Mouse (Mus musculus): ENCODE measurements around the gene Dntt. TPM values are rescaled to one million over a fixed set of nuclear protein-coding genes. Genes with fewer than 3 reads are reported as not detected.

The Dntt gene
- polyA plus RNA-seq, 1 experiment from 2014 or later = not detected

- Histone ChIP-seq H3K4me1 (peaks cover 12% of the 10 kb centered on the region), H3K27ac (replicated peaks) (no peak overlapping the region), H3K36me3 (no peaks in the 10 kb centered on the region), H3K9me3 (replicated peaks) (no peaks in the 10 kb centered on the region), H3K27me3 (ENCODE audit: low read depth, poor library complexity, severe bottlenecking) (peaks cover 48% of the 10 kb centered on the region), H3K4me3 (no peak overlapping the region)
- DNase-seq (ENCODE audit: low spot score) = peak; percentile 72
- WGBS = 13% methylated on average over 2 of the region's 2 CpGs
These were observed 57.6 kb downstream of the Dntt start for GRCm38 (mm10) chr19:41086700-41087099.

GRCm38 (mm10) chr19:41087901-41088300, 58.8 kb downstream of the Dntt start:
- Histone ChIP-seq H3K9me3 (replicated peaks) (no peaks in the 10 kb centered on the region), H3K27me3 (ENCODE audit: low read depth, poor library complexity, severe bottlenecking) (peaks cover 54% of the 10 kb centered on the region), H3K4me3 (no peak overlapping the region), H3K4me1 (peaks cover 6% of the 10 kb centered on the region), H3K27ac (replicated peaks) (no peak overlapping the region), H3K36me3 (no peaks in the 10 kb centered on the region)
- DNase-seq (ENCODE audit: low spot score) = no peak
- whole genome bisulfite sequencing = 64% methylated on average over 4 of the region's 4 CpGs

- Histone ChIP-seq H3K27me3 (ENCODE audit: low read depth, poor library complexity, severe bottlenecking) (peaks cover 52% of the 10 kb centered on the region), H3K4me3 (no peak overlapping the region), H3K9me3 (replicated peaks) (no peaks in the 10 kb centered on the region), H3K36me3 (no peaks in the 10 kb centered on the region), H3K27ac (replicated peaks) (no peak overlapping the region), H3K4me1 (peaks cover 6% of the 10 kb centered on the region)
- 48% methylated on average over 18 of the region's 18 CpGs for WGBS
- no peak for DNase-seq (ENCODE audit: low spot score)
These were observed 59.4 kb downstream of the Dntt start for GRCm38 (mm10) chr19:41088491-41088890.

- H3K4me3 ChIP-seq = no peak overlapping the region
- peaks cover 6% of the 10 kb centered on the region for H3K4me1 ChIP-seq
- DNase-seq (ENCODE audit: low spot score) = peak; percentile 70
- H3K36me3 ChIP-seq = no peaks in the 10 kb centered on the region
- peaks cover 52% of the 10 kb centered on the region for H3K27me3 ChIP-seq (ENCODE audit: low read depth, poor library complexity, severe bottlenecking)
- 13% methylated on average over 5 of the region's 5 CpGs for WGBS
- H3K9me3 ChIP-seq (replicated peaks) = no peaks in the 10 kb centered on the region
- no peak overlapping the region for H3K27ac ChIP-seq (replicated peaks)
These were observed 60.8 kb downstream of the Dntt start for GRCm38 (mm10) chr19:41089833-41090232.

GRCm38 (mm10) chr19:41091901-41092300, 62.8 kb downstream of the Dntt start:
- Histone ChIP-seq H3K4me3 (no peak overlapping the region), H3K9me3 (replicated peaks) (no peaks in the 10 kb centered on the region), H3K27me3 (ENCODE audit: low read depth, poor library complexity, severe bottlenecking) (peaks cover 51% of the 10 kb centered on the region), H3K36me3 (no peaks in the 10 kb centered on the region), H3K4me1 (peaks cover 11% of the 10 kb centered on the region), H3K27ac (replicated peaks) (no peak overlapping the region)
- no peak for DNase-seq (ENCODE audit: low spot score)
- 88% methylated on average over 2 of the region's 2 CpGs for WGBS

- no peaks in the 10 kb centered on the region for H3K36me3 ChIP-seq
- H3K4me3 ChIP-seq = no peak overlapping the region
- DNase-seq (ENCODE audit: low spot score) = no peak
- no peak overlapping the region for H3K27ac ChIP-seq (replicated peaks)
- no peaks in the 10 kb centered on the region for H3K9me3 ChIP-seq (replicated peaks)
- H3K4me1 ChIP-seq = peaks cover 23% of the 10 kb centered on the region
- peaks cover 34% of the 10 kb centered on the region; the same call in 1 of the 2 replicates for H3K27me3 ChIP-seq (ENCODE audit: low read depth, poor library complexity, severe bottlenecking)
- 53% methylated on average over 4 of the region's 4 CpGs for WGBS
These were observed 68.0 kb downstream of the Dntt start for GRCm38 (mm10) chr19:41097038-41097437.

- H3K36me3 ChIP-seq = no peaks in the 10 kb centered on the region
- no peak for DNase-seq (ENCODE audit: low spot score)
- H3K4me1 ChIP-seq = peaks cover 23% of the 10 kb centered on the region
- WGBS = 94% methylated on average over 7 of the region's 7 CpGs
- peaks cover 38% of the 10 kb centered on the region for H3K27me3 ChIP-seq (ENCODE audit: low read depth, poor library complexity, severe bottlenecking)
- no peak overlapping the region for H3K4me3 ChIP-seq
- no peak overlapping the region for H3K27ac ChIP-seq (replicated peaks)
- no peaks in the 10 kb centered on the region for H3K9me3 ChIP-seq (replicated peaks)
These were observed 71.8 kb downstream of the Dntt start for GRCm38 (mm10) chr19:41100863-41101262.

- WGBS = 91% methylated on average over 8 of the region's 8 CpGs
- Histone ChIP-seq H3K36me3 (no peaks in the 10 kb centered on the region), H3K9me3 (replicated peaks) (no peaks in the 10 kb centered on the region), H3K27ac (replicated peaks) (no peak overlapping the region), H3K4me3 (no peak overlapping the region), H3K27me3 (ENCODE audit: low read depth, poor library complexity, severe bottlenecking) (peaks cover 40% of the 10 kb centered on the region), H3K4me1 (peaks cover 23% of the 10 kb centered on the region)
- no peak for DNase-seq (ENCODE audit: low spot score)
These were observed 72.3 kb downstream of the Dntt start for GRCm38 (mm10) chr19:41101390-41101789.

- Histone ChIP-seq H3K36me3 (no peaks in the 10 kb centered on the region), H3K27ac (replicated peaks) (no peak overlapping the region), H3K9me3 (replicated peaks) (no peaks in the 10 kb centered on the region), H3K4me1 (peaks cover 16% of the 10 kb centered on the region), H3K4me3 (no peak overlapping the region), H3K27me3 (ENCODE audit: low read depth, poor library complexity, severe bottlenecking) (peaks cover 53% of the 10 kb centered on the region)
- WGBS = 49% methylated on average over 8 of the region's 8 CpGs
- DNase-seq (ENCODE audit: low spot score) = peak; percentile 47
These were observed 75.8 kb downstream of the Dntt start for GRCm38 (mm10) chr19:41104922-41105321.

GRCm38 (mm10) chr19:41107530-41107929, 78.5 kb downstream of the Dntt start:
- WGBS = 72% methylated on average over 8 of the region's 8 CpGs
- Histone ChIP-seq H3K27me3 (ENCODE audit: low read depth, poor library complexity, severe bottlenecking) (peaks cover 66% of the 10 kb centered on the region), H3K4me1 (peaks cover 27% of the 10 kb centered on the region)

GRCm38 (mm10) chr19:41108666-41109065, 79.6 kb downstream of the Dntt start:
- no peak overlapping the region for H3K4me3 ChIP-seq
- DNase-seq (ENCODE audit: low spot score) = no peak
- 92% methylated on average over 7 of the region's 7 CpGs for WGBS
- H3K9me3 ChIP-seq (replicated peaks) = no peaks in the 10 kb centered on the region
- peaks cover 77% of the 10 kb centered on the region for H3K27me3 ChIP-seq (ENCODE audit: low read depth, poor library complexity, severe bottlenecking)
- H3K27ac ChIP-seq (replicated peaks) = no peak overlapping the region
- peaks cover 39% of the 10 kb centered on the region for H3K4me1 ChIP-seq
- H3K36me3 ChIP-seq = no peaks in the 10 kb centered on the region

More at GRCm38 (mm10) chr19:41107530-41107929, 78.5 kb downstream of the Dntt start:
- Histone ChIP-seq H3K36me3 (no peaks in the 10 kb centered on the region), H3K9me3 (replicated peaks) (no peaks in the 10 kb centered on the region), H3K4me3 (no peak overlapping the region), H3K27ac (replicated peaks) (no peak overlapping the region)
- DNase-seq (ENCODE audit: low spot score) = no peak

Other genes with a start within 250 kb of the Dntt start
- gene Ccnj, start 198.0 kb upstream of the Dntt start, polyA plus RNA-seq (2016; fragmentation: Nextera tagmentation; extraction: Ambion mirVana) = 38.6 and 39.9 TPM in 2 replicates
- 12.0 and 12.3 TPM in 2 replicates for gene Zfp518a, start 134.6 kb upstream of the Dntt start, polyA plus RNA-seq (2016; fragmentation: Nextera tagmentation; extraction: Ambion mirVana)
- gene Blnk, start 34.7 kb upstream of the Dntt start, polyA plus RNA-seq (2016; fragmentation: Nextera tagmentation; extraction: Ambion mirVana) = 0.14 and 0.43 TPM in 2 replicates
- not detected in 2 replicates for gene Opalin, start 47.8 kb downstream of the Dntt start, polyA plus RNA-seq (2016; fragmentation: Nextera tagmentation; extraction: Ambion mirVana)
- gene Tll2, start 177.6 kb downstream of the Dntt start, polyA plus RNA-seq (2016; fragmentation: Nextera tagmentation; extraction: Ambion mirVana) = 0.53 and 0.58 TPM in 2 replicates
- 96.0 and 99.0 TPM in 2 replicates for gene Tm9sf3, start 234.7 kb downstream of the Dntt start, polyA plus RNA-seq (2016; fragmentation: Nextera tagmentation; extraction: Ambion mirVana)

All from midbrain, embryonic 10.5 days (tissue).